Mouse (Mus musculus): ENCODE data around the gene Vmn1r89.

GRCm38 (mm10) chr7:13263851-13264250 is 51.0 kb downstream of the Vmn1r89 start:
- TF ChIP-seq POLR2A (IDR thresholded peaks at IDR 0.05; ENCODE audit: borderline replicate concordance, low read depth, low read length) (no peak), CTCF (IDR thresholded peaks at IDR 0.05; ENCODE audit: low read depth, low read length) (no peak)

Data from bone marrow macrophage, adult 2 months (primary cell).